Mouse (Mus musculus) liver, adult 2 months (tissue): ENCODE results near the gene Lrrc55. TPM values are rescaled to one million over a fixed set of nuclear protein-coding genes. Genes with fewer than 3 reads are reported as not detected.

Experiments used
- DNase-seq: peaks from one replicate; pipeline ENCODE4 v3.0.0-alpha.2; 2011; ENCODE audit warnings: low read depth, low spot score; ENCODE audit errors: extremely low read depth
- H3K27ac ChIP-seq: fragments of 200-500 bp; replicated peaks from 2 replicates; pipeline ENCODE4 v1.5.1; 2012; ENCODE audit warnings: low read depth, mild to moderate bottlenecking, control low read depth, inconsistent platforms, low read length; ENCODE audit not compliant: insufficient read depth
- H3K27me3 ChIP-seq: fragments of 200-500 bp; 2 replicates; pipeline ENCODE4 v1.6.1; 2012; ENCODE audit warnings: mild to moderate bottlenecking, moderate library complexity, low read length, inconsistent platforms; ENCODE audit not compliant: control insufficient read depth, insufficient read depth
- H3K36me3 ChIP-seq: fragments of 200-500 bp; 2 replicates; pipeline ENCODE4 v1.6.1; 2012; ENCODE audit warnings: low read length, inconsistent platforms; ENCODE audit not compliant: control insufficient read depth, insufficient read depth
- H3K4me1 ChIP-seq: fragments of 200-500 bp; 2 replicates; pipeline ENCODE4 v1.6.1; 2011; ENCODE audit warnings: low read length; ENCODE audit not compliant: control insufficient read depth, insufficient read depth
- H3K4me3 ChIP-seq: fragments of 200-500 bp; 2 replicates; pipeline ENCODE4 v1.5.1; 2011; ENCODE audit warnings: low read depth, mild to moderate bottlenecking, control low read depth, low read length, moderate library complexity; ENCODE audit not compliant: insufficient read depth
- H3K79me2 ChIP-seq: fragments of 200-500 bp; 2 replicates; pipeline ENCODE4 v1.6.1; 2012; ENCODE audit warnings: inconsistent platforms, mild to moderate bottlenecking, low read length, moderate library complexity; ENCODE audit not compliant: control insufficient read depth, insufficient read depth
- H3K9ac ChIP-seq: fragments of 200-500 bp; 2 replicates; pipeline ENCODE4 v1.6.1; 2012; ENCODE audit warnings: low read depth, mild to moderate bottlenecking, control low read depth, inconsistent platforms, low read length
- CTCF ChIP-seq: fragments of 200-500 bp; IDR thresholded peaks from 2 replicates; pipeline ENCODE4 v1.5.1; 2011; ENCODE audit warnings: low read depth, low read length, control low read depth
- POLR2A ChIP-seq: fragments of 200-500 bp; IDR thresholded peaks from 2 replicates; pipeline ENCODE4 v1.6.1; 2011; ENCODE audit warnings: low read length, control low read depth; ENCODE audit not compliant: insufficient read depth; ENCODE audit errors: extremely low read depth
- WGBS: fragments of 180-500 bp; shearing (Covaris S2); methylation state at CpG from one replicate; pipeline ENCODE4 v1.1.7; 2018; 5-methylcytosine and 5-hydroxymethylcytosine counted together
- polyA plus RNA-seq: library from polyadenylated mRNA; depleted of rRNA; stranded (reverse); fragments of >200 nt; gene quantifications from 2 replicates; pipeline ENCODE4 v1.2.3, GENCODE M21; 2012
- total RNA-seq: library from RNA; depleted of rRNA; stranded (reverse); fragments of >200 nt; gene quantifications from 2 replicates; pipeline ENCODE4 v1.2.3, GENCODE M21; 2014

The Lrrc55 gene
- total and polyA plus RNA-seq, 2 experiments = not detected

- Histone ChIP-seq H3K4me1 (no peaks in the 10 kb centered on the region), H3K9ac (no peak overlapping the region), H3K36me3 (no peaks in the 10 kb centered on the region), H3K27me3 (no peaks in the 10 kb centered on the region), H3K27ac (no peak overlapping the region), H3K4me3 (no peak overlapping the region), H3K79me2 (no peaks in the 10 kb centered on the region)
- no peak for DNase-seq
- 60% methylated on average over 3 of the region's 3 CpGs for WGBS
- no peak for TF ChIP-seq CTCF
- no peak for TF ChIP-seq POLR2A
These were observed 32.6 kb upstream of the Lrrc55 start for GRCm38 (mm10) chr2:85229606-85230005.

- Histone ChIP-seq H3K4me3 (no peak overlapping the region), H3K4me1 (no peaks in the 10 kb centered on the region), H3K9ac (no peak overlapping the region), H3K36me3 (no peaks in the 10 kb centered on the region), H3K79me2 (no peaks in the 10 kb centered on the region), H3K27me3 (no peaks in the 10 kb centered on the region), H3K27ac (no peak overlapping the region)
- no peak for TF ChIP-seq CTCF
- TF ChIP-seq POLR2A = no peak
- no peak for DNase-seq
- 89% methylated on average over 3 of the region's 3 CpGs for WGBS
These were observed 30.9 kb upstream of the Lrrc55 start for GRCm38 (mm10) chr2:85227816-85228335.

GRCm38 (mm10) chr2:85224221-85225179 lies 27.5 kb upstream of the Lrrc55 start:
- no peak for DNase-seq
- Histone ChIP-seq H3K4me1 (no peaks in the 10 kb centered on the region), H3K27ac (no peak overlapping the region), H3K27me3 (no peaks in the 10 kb centered on the region), H3K9ac (no peak overlapping the region), H3K36me3 (no peaks in the 10 kb centered on the region), H3K4me3 (no peak overlapping the region), H3K79me2 (no peaks in the 10 kb centered on the region)
- 68% methylated on average over 17 of the region's 17 CpGs for WGBS
- TF ChIP-seq CTCF (no peak), POLR2A (no peak)

- no peak for DNase-seq
- Histone ChIP-seq H3K4me3 (no peak overlapping the region), H3K4me1 (no peaks in the 10 kb centered on the region), H3K27ac (no peak overlapping the region), H3K36me3 (no peaks in the 10 kb centered on the region), H3K9ac (no peak overlapping the region), H3K27me3 (no peaks in the 10 kb centered on the region), H3K79me2 (no peaks in the 10 kb centered on the region)
- no peak for TF ChIP-seq POLR2A
These were observed 19.6 kb upstream of the Lrrc55 start for GRCm38 (mm10) chr2:85216606-85217005.

- DNase-seq = no peak
- Histone ChIP-seq H3K9ac (no peak overlapping the region), H3K27me3 (no peaks in the 10 kb centered on the region), H3K79me2 (no peaks in the 10 kb centered on the region), H3K36me3 (no peaks in the 10 kb centered on the region), H3K4me1 (no peaks in the 10 kb centered on the region), H3K4me3 (no peak overlapping the region), H3K27ac (no peak overlapping the region)
- TF ChIP-seq CTCF = no peak
- TF ChIP-seq POLR2A = no peak
- 84% methylated on average over 2 of the region's 2 CpGs for WGBS
These were observed 16.7 kb upstream of the Lrrc55 start for GRCm38 (mm10) chr2:85213746-85214145.

GRCm38 (mm10) chr2:85209301-85209700 lies 12.3 kb upstream of the Lrrc55 start:
- 81% methylated on average over 5 of the region's 5 CpGs for WGBS

More at GRCm38 (mm10) chr2:85209301-85209700, 12.3 kb upstream of the Lrrc55 start:
- Histone ChIP-seq H3K4me3 (no peak overlapping the region), H3K36me3 (no peaks in the 10 kb centered on the region), H3K4me1 (no peaks in the 10 kb centered on the region), H3K27ac (no peak overlapping the region), H3K9ac (no peak overlapping the region), H3K79me2 (no peaks in the 10 kb centered on the region), H3K27me3 (no peaks in the 10 kb centered on the region)
- TF ChIP-seq CTCF (no peak), POLR2A (no peak)
- DNase-seq = no peak
